Mouse (Mus musculus): ENCODE measurements around the gene Wnk1. TPM values are rescaled to one million over a fixed set of nuclear protein-coding genes. Genes with fewer than 3 reads are reported as not detected.
"Not testable (repeated sequence)": the region's sequence is repeated elsewhere in the genome, so short reads cannot be mapped to it uniquely, and the experiment has no call there.

Wnk1 gene
- total RNA-seq (2022) = 100 to 1,000 TPM; 363 to 494 (median 444) TPM

GRCm38 (mm10) chr6:120038366-120039255, at the start of gene Wnk1:
TSS of gene Wnk1 (minus strand) at chr6:120038672.
- DNase-seq (ENCODE audit: low spot score) = peak; percentile 98

DNA sequence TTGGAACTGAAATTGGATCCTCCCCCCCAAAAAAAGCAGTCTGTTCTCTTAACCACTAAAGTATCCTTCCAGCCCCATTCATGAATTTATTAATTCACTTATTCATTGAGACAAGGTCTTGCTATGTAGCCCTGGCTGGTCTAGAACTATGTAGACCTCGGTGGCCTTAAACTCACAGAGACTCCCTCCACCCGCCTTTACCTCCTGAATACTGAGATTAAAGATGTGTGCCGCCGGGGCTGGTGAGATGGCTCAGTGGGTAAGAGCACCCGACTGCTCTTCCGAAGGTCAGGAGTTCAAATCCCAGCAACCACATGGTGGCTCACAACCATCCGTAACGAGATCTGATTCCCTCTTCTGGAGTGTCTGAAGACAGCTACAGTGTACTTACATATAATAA, 48.6 kb upstream of the Wnk1 start:
- DNase-seq (ENCODE audit: low spot score) = not testable (repeated sequence)

DNA sequence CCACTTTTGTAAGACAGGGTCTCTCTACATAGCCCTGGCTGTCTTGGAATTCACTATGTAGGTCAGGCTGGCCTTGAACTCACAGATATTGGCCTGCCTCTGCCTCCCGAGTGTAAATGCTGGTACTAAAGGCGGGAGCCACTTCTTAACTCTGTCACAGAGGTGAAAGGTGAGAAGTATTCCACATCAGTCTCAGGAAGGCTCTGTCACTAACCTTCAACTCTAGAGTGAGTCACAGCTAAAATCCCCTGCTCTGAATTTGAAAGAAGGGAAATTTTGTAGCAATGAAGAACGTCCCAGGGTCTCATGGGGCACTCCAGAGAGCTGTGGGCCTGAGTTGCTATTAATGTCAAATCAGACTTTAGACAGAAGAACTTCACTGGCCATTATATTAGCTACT, 47.4 kb upstream of the Wnk1 start:
- DNase-seq (ENCODE audit: low spot score) = no peak

DNA sequence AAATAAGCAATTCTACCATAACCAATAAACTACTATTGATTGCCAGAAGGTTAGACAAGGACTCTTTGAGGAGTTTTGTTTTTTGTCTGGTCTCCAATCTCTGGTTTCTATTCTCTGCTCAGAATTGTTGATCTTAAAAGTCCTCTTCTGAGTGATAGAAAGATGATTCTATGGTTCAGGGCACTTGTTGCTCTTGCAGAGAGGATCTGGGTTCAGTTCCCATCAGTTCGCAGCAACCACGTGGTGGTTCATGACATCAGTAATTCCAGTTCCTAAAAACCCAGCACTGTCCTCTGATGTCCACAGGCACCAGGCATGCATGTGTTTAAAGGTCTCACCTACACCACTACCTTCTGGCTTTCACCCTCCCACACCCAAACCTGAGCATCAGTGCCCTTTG, 46.5 kb upstream of the Wnk1 start:
- no peak for DNase-seq (ENCODE audit: low spot score)

GRCm38 (mm10) chr6:120083442-120083841, 45.0 kb upstream of the Wnk1 start:
- DNase-seq (ENCODE audit: low spot score) = no peak

GRCm38 (mm10) chr6:120082951-120083411, 44.5 kb upstream of the Wnk1 start:
- DNase-seq (ENCODE audit: low spot score) = no peak

- no peak for DNase-seq (ENCODE audit: low spot score)
Observed at GRCm38 (mm10) chr6:120082251-120082950, 43.9 kb upstream of the Wnk1 start.

DNA sequence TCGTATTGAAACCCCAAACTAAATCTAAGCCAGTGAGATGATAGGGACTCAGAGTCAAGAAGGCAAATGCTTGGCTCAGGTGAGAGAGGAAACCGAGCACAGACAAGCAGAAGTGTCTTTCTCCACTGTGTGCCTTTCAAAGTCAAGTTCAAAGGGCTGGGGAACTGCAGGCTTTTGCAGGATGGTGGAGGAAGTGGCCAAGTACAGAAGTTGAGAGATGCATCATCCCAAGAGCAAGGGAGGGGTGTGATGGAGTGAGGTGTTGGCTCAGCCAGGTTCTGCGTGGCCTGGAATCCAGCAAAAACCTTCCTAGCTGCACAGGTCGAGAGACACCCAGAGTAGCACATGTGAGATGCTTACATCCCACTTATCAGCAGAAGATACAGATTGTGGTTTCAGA, 43.0 kb upstream of the Wnk1 start:
- DNase-seq (ENCODE audit: low spot score) = no peak

GRCm38 (mm10) chr6:120079547-120079946, 41.1 kb upstream of the Wnk1 start:
- no peak for DNase-seq (ENCODE audit: low spot score)

GRCm38 (mm10) chr6:120076619-120077450, 38.4 kb upstream of the Wnk1 start:
- DNase-seq (ENCODE audit: low spot score) = no peak

DNA sequence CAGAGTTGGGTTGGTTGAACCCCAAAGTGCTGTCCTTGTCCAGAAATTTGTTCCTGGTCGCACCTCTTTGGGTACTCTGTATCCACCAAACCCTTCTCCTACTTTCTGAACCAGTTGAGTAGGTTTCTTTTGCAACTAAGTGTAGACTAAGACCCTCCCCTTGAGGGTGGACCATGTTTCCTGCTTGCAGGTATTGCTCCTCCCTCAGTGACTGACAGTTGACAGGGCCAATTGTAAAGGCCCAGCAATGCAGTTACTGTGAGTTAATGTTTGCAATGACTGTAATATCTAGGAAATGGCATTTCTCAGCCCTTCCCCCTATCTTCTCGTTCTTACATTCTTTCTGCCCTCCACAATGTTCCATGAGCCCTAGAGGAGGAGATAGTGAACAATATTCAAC, 34.2 kb upstream of the Wnk1 start:
- DNase-seq (ENCODE audit: low spot score) = no peak

GRCm38 (mm10) chr6:120069546-120069945, 31.1 kb upstream of the Wnk1 start:
- no peak for DNase-seq (ENCODE audit: low spot score)

DNA sequence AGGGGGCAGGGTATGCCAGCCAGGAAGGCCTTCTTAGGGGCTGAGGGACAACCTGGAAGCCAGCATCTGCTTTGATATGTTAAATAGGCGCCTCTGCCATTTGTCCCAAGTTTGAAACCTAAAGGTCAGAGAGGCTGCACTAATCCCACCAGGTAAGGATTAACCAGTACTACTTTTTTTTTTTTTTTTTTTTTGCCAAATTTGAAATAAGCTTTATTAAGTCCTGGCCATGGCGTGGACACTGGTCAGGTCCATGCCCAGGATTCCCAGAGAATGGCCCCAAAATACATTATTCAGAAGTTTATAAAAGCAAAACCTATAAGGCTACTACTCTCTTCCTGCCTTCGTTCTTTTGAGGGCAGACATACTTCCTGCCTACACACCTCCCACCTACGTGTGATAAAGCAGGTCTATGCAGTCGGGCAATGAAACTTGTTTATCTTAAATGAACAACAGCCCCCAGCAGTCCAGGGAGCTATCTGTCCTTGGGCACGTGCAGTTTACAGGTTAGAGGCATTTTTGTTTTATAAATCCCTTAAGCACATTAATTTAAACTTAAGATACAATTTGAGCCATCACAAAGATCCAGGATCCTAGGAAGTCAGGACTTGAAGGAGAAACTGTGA, 27.2 kb upstream of the Wnk1 start:
- DNase-seq (ENCODE audit: low spot score) = no peak

DNA sequence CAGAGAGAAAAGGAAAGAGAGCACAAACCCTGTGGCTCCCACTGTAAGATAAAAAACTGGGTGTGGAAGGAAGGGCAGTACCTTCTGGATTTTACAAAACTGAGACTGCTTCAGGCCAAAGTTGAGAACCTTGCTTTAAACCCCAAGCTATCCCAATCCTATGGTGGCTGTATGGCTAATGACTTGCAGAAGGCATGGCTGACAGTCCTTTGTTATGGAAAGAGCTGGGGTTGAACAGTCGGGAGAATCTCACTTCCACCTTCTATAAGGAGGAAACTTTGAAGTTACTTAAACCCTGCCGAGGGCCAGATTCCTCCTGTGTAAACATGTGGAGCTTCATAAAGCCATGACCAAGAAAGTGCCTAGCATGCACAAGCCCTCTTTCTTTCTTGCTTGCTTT, 26.2 kb upstream of the Wnk1 start:
- no peak for DNase-seq (ENCODE audit: low spot score)

DNA sequence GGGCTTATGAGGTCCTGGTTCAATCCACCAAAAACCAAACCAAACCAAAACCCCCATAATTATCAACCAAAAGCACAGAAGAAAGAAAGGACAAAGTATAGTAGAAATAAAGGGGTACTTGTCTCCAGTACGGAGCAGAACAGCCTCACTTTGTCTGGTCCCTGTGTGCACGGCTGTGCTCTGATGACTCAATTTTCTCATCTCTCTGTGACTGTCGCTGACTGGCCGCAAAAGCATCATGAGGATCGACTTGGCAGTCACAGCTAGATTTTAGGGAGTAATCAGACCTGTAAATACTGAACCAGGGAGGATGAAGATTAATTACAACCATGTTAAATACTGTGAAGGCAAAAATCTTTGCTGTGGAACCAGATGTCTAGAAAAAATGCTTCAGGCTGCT, 24.5 kb upstream of the Wnk1 start:
- DNase-seq (ENCODE audit: low spot score) = no peak

- DNase-seq (ENCODE audit: low spot score) = peak; percentile 62
Observed at GRCm38 (mm10) chr6:120055666-120056540, 17.4 kb upstream of the Wnk1 start.

- no peak for DNase-seq (ENCODE audit: low spot score)
Observed at GRCm38 (mm10) chr6:120054412-120054811, 15.9 kb upstream of the Wnk1 start.

DNA sequence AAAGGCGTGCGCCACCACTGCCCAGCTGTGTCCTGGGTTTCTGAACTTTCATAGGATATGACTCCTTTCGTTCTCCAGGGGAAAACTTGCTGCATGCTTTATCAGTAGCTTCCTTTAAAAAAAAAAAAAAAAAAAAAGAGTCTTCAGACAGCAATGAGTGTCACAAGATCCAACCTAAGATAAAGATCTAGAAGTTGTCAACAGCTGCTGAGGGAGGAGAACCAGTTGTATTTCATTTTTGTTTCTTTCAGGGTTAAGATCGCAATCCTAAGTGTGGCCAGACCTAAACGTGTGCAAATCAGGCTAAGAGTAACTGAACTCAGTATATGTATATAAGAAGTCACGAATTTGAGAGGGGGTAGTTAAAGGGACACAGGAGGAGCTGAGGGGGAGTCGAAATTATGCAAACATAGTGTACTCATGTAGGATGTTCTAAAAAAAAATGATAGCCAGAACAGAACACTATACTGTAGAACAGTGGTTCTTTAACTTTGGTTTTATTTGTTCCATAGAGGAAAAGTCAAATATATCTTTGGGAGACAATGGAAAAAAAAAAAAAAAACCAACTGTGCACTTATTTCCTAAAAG, 9.3 kb upstream of the Wnk1 start:
- DNase-seq (ENCODE audit: low spot score) = no peak

DNA sequence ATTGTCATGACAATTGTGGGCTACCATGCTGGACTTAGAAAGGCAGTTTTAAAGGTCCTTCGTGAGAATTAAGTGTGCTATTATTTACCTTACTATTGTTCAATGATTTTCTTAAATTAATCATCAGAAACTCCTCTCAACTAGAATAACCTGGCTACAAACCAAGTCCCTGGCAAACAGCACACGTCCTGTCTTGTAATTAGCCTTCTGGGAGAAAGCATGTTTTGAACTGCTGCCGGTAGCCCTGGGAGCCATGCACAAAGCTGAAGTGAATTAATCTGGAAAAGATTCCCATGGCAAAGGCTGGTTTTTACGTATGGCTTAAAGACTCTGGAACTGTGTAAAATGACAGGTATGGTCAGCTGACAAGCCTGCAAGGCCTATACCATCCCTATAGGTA, 6.9 kb upstream of the Wnk1 start:
- DNase-seq (ENCODE audit: low spot score) = no peak

DNA sequence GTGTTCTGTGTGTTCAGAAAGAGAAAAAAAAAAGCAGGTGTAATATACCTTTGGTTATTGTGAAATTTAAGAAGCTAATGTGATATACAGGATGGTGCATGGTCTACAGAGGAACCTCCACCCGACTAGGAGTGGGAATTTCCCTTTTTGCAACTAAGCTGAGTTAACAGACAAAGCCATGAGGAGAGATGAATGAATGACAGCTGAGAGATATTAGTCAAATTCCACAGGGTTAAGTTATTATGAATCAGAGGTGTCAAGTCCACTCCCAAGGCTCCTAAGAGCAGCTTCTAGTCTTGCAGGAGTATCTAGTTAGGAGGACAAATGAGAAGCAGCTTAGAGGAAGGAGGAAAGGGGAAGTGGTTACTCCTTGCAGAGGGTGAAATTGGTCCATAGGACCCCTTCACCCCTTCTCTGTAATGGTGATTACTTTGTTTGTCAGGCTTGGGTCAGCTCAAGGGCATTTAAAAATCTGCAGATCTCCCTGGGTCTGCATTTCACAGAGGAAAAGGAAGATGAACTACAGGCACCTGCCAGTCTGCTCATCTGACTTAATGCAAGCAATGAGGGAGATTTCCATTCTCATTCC, 4.3 kb upstream of the Wnk1 start:
- no peak for DNase-seq (ENCODE audit: low spot score)

Data from heart, adult 8-10 months (tissue).